Mouse (Mus musculus): ENCODE data around the gene Gnas.

DNA sequence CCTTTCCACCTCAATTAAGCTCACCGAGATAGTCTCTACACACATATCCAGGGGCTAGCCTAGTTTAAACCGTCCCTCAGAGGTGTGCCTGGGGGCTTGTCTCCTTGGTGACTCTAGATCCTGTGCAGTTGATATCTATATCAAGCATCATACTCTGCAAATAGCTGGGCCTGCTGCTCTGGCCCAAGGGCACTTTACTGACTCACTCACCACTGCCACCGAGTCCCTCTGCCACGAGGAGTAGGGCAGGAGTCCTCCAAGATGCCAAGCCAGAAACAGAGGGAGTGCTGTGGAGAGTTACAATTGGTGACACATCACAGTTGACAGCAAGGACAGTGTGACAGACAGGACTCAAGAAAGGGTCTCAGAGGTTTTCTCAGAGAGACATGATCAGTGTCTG lies 75.5 kb downstream of the Gnas start:
- TF ChIP-seq POLR2A (IDR thresholded peaks at IDR 0.05; ENCODE audit: extremely low read depth, insufficient read depth, low read length) = no peak
- no peak for TF ChIP-seq CTCF (IDR thresholded peaks at IDR 0.05; ENCODE audit: low read depth, low read length)
